Mouse (Mus musculus) bone marrow, adult 2 months (tissue): ENCODE measurements at regions not wholly inside any gene's neighbourhood (a gene's known extent, or its start where the extent isn't known, plus 50 kb on each side); places are given as distances from the start of the nearest gene placed in this dataset.

Experiments used
- H3K27ac ChIP-seq: fragments of 200-500 bp; 2 replicates; pipeline ENCODE4 v1.5.1; 2012; ENCODE audit warnings: low read depth, mild to moderate bottlenecking, control low read depth, inconsistent platforms, low read length; ENCODE audit not compliant: control insufficient read depth, poor library complexity, insufficient read depth
- H3K4me1 ChIP-seq: fragments of 200-500 bp; 2 replicates; pipeline ENCODE4 v1.6.1; 2011; ENCODE audit warnings: low read length; ENCODE audit not compliant: control insufficient read depth, insufficient read depth
- H3K4me3 ChIP-seq: fragments of 200-500 bp; replicated peaks from 2 replicates; pipeline ENCODE3; 2011; ENCODE audit warnings: mild to moderate bottlenecking, low read depth, low read length, control low read depth; ENCODE audit not compliant: control insufficient read depth
- CTCF ChIP-seq: fragments of 200-500 bp; IDR thresholded peaks from 2 replicates; pipeline ENCODE4 v1.5.1; 2011; ENCODE audit warnings: low read length, control low read depth; ENCODE audit not compliant: control insufficient read depth, insufficient read depth
- POLR2A ChIP-seq: fragments of 200-500 bp; IDR thresholded peaks from 2 replicates; pipeline ENCODE4 v1.6.1; 2011; ENCODE audit warnings: low read depth, mild to moderate bottlenecking, control low read depth, low read length, borderline replicate concordance; ENCODE audit not compliant: control insufficient read depth
- WGBS: fragments of 180-500 bp; shearing (Covaris S2); methylation state at CpG from one replicate; pipeline ENCODE4 v1.1.7; 2018; 5-methylcytosine and 5-hydroxymethylcytosine counted together

DNA sequence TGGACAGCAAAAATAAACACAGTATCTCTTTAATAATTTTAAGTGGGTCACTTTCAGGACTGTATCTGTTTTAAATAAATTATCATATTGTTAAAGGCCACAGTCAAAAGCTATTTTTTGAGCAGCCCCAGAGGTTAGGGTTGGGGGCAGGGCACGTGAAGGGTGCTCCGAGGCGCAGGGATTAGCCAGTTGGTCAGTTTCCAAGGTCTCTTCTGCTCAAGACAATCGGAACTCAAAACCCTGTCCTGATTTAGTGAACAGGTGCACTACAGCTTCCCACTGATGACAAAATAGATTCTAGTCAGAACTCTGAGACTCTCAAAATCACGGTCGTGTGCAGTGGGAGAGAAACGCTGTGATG, 337.3 kb upstream of the 4930535I16Rik start:
- Histone ChIP-seq H3K27ac (no peak overlapping the region), H3K4me3 (no peak overlapping the region), H3K4me1 (no peaks in the 10 kb centered on the region)
- WGBS = 67% methylated on average over 7 of the region's 7 CpGs
- TF ChIP-seq CTCF (no peak), POLR2A (no peak)

DNA sequence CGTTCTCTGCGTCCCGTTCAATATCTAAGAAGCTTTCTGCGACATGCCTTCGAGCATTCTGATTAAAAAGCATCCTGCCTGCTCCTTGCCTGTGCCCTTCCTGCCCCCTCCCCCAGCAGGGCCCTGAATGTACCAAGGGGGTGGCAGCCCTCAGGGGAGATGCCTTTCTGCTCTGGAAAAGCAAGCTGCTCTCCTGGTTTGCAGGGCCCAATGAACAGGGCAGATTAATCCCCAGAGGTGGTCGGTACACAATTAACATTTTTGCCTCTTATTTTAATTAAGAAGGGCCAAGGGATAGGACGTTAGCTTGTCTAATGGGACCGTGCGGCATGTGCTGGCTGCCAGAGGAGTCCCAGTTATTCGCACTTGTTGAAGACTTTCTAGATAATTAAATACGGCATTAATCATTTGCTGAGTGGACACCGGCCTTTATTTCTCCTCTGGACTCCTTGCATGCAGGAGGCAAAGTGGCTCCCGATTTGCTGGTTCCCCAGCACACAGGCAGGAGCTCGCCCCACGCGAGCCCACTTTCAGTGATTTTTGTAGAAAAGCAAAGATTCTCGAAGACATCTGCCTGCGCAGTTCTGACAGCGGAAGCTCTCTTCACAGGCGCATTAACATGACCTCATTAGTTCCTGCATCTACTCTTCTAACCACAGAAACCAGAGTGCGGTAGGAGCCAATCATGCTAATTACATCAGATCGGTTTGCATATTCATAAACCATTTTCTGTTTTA, 336.8 kb upstream of the 4930535I16Rik start:
- 60% methylated on average over 22 of the region's 22 CpGs for WGBS
- TF ChIP-seq CTCF (no peak), POLR2A (no peak)
- no peak overlapping the region for H3K27ac ChIP-seq

DNA sequence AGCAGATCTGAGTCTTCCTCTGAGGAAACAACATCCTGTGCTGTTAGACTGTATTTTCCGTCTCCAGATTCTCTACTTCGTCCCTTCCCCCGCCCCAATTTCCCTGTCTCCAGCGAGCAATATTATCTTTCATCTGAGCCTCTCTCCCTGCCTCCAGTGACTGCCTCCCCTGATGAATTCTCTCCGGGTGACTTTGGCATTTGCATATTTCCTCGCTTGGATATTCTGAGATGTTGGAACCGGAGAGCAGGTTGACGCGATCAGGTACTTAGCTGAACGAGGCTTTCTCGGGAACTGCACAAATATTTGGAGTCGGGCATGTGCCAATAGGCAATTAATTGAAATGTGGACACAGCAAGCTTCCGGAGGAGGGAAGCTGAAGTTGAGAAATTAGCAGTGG, 323.8 kb upstream of the 4930535I16Rik start:
- Histone ChIP-seq H3K4me1 (no peaks in the 10 kb centered on the region), H3K4me3 (no peak overlapping the region), H3K27ac (no peak overlapping the region)
- WGBS = 61% methylated on average over 13 of the region's 13 CpGs
- no peak for TF ChIP-seq POLR2A
- no peak for TF ChIP-seq CTCF

More for the DNA sequence above, 336.8 kb upstream of the 4930535I16Rik start:
- H3K4me1 ChIP-seq = no peaks in the 10 kb centered on the region
- no peak overlapping the region for H3K4me3 ChIP-seq

DNA sequence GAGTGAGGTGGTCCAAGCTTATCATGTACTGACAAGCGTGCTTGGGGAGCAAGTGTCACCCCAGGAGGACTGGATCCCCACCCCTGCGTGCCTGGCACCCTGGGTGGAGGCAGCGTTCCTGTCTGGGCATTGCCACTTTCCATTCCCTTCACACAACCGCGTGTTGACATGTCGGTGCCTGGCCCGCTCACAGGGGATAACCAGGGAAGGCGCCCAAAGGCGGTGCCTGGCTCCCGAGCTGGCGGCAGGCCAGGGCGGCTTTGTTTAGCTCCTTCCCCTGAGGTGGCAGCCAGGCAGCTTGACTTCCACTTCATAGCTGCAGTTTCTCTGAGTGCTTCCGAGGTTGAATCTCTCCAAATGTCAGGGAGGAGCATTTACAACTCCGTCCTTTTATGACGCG, 318.7 kb upstream of the 4930535I16Rik start:
- 60% methylated on average over 16 of the region's 16 CpGs for WGBS
- no peak overlapping the region for H3K4me3 ChIP-seq
- no peaks in the 10 kb centered on the region for H3K4me1 ChIP-seq
- H3K27ac ChIP-seq = no peak overlapping the region
- TF ChIP-seq POLR2A = no peak
- TF ChIP-seq CTCF = no peak

DNA sequence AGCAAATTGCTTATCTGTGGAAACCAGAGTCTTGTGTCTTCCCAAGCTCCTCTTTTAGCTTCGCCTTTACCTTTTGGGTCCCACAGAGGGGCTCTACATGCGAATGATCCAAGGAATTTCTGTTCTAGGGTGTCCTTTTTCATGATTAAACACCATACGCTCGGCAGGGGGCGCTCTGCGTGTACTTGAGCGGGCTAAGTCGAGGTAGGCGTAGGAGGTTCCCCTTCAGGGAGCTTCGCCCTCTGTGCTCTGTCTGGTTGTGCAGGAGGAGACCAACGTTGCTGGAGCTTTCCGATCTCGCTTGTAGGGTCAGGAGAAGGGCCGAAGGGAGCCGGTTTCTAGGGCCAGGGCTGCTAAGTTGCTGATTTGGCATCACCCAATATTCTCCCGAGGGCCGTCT, 310.7 kb upstream of the 4930535I16Rik start:
- Histone ChIP-seq H3K27ac (no peak overlapping the region), H3K4me3 (no peak overlapping the region), H3K4me1 (no peaks in the 10 kb centered on the region)
- no peak for TF ChIP-seq POLR2A
- peak; percentile 49; the same call in 1 of the 2 replicates for TF ChIP-seq CTCF
- WGBS = 9% methylated on average over 17 of the region's 17 CpGs

DNA sequence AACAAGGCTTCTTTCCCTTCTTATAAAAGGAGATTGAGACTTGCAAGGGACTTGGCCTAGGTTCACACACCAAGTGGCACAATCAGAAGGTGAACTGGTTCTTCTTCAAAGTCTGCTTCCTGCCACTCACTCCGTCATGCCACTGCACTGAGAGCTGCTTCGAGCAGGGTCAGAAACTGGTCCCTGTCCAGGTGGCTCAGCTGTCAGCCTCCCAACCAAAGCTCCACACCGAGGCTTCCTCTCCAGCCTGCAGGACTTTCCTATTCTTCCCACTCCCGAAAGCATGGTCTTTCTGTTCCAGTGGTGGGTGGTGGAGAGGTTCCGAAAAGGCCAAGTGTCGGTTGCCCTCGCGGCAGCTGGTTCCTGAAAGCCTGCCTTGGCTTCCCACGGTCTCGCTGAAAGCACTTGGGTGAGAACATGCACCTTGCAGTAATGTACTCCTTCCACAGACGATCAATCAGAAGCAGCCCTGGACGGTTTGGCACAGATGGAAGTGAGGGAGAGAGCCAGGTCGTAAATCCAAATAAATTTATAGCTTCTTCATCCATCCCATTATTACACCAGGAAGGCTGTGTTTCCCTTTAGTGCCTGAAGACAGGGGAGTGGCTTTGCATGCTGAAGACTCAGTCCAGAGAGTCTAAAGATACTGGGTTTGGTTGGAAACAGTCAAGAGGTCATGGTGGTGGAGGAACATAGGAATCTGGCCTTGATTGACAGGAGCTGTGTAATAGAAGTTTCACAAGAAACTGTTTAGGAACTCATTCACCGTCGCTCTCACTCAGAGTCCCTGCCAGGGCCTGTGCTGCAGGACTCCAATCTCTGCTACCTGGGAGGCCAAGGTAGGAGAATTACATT, 306.1 kb upstream of the 4930535I16Rik start:
- TF ChIP-seq CTCF (no peak), POLR2A (no peak)
- no peaks in the 10 kb centered on the region for H3K4me1 ChIP-seq
- H3K4me3 ChIP-seq = no peak overlapping the region
- 71% methylated on average over 15 of the region's 15 CpGs for WGBS
- no peak overlapping the region for H3K27ac ChIP-seq

DNA sequence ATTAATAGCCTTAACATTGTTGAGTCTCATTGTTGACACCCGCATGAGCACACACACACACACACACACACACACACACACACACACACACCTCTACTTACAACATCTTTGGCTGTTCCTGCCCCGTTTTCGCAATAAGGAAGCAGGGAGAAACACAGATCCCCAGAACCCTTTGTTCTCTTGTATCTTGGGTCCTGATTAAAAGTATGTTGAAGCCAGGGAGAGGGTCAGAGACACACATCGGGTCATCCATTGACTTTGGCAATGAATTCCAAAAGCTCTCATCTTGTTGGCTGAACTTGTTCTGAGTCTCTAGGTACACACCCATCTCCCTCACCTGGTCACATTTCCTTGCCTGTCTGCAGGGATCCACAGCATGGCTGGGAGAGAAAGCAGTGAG, 303.9 kb upstream of the 4930535I16Rik start:
- no peaks in the 10 kb centered on the region for H3K4me1 ChIP-seq
- no peak for TF ChIP-seq POLR2A
- TF ChIP-seq CTCF = no peak
- H3K4me3 ChIP-seq = no peak overlapping the region
- H3K27ac ChIP-seq = no peak overlapping the region
- WGBS = 62% methylated on average over 4 of the region's 4 CpGs

DNA sequence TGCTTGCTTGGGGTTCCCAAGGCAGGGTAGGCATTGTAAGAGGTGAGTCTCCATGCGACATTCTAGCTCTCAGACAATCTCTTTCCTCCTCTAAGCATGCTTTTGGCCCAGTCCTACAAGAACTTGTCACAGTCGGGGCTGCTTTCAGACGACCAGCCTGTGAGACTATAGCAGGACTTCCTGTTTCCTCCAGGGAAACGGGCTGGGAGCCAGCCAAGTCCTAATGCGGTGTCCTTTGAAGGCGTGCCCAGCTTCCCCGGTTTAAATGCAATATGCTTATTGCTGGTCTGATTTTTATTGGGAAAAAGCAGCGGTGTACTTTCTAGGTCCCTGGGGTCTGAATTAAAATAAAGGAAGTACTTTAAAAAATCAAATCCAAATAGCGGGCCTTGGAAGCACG, 299.4 kb upstream of the 4930535I16Rik start:
- TF ChIP-seq POLR2A = no peak
- TF ChIP-seq CTCF = no peak
- WGBS = 12% methylated on average over 10 of the region's 10 CpGs
- no peak overlapping the region for H3K4me3 ChIP-seq

More for the DNA sequence above, 299.4 kb upstream of the 4930535I16Rik start:
- H3K27ac ChIP-seq = no peak overlapping the region
- no peaks in the 10 kb centered on the region for H3K4me1 ChIP-seq
